Mouse (Mus musculus) kidney, adult 2 months (tissue): Measurements from ENCODE around the gene Adap2.

Experiments
- CTCF ChIP-seq: fragments of 200-500 bp; conservative IDR thresholded peaks from 2 replicates; pipeline ENCODE4 v1.5.1; 2011; ENCODE audit warnings: low read depth, mild to moderate bottlenecking, control low read depth, low read length, moderate library complexity, mixed read lengths; ENCODE audit not compliant: insufficient read depth, insufficient read length
- POLR2A ChIP-seq: fragments of 200-500 bp; IDR thresholded peaks from one replicate; pipeline ENCODE4 v1.6.1; 2011; ENCODE audit warnings: low read depth, low read length, control low read depth

GRCm38 (mm10) chr11:80202296-80202695 lies 48.4 kb downstream of the Adap2 start:
- TF ChIP-seq CTCF (no peak), POLR2A (no peak)
